Mouse (Mus musculus) kidney, adult 18-20 months (tissue): ENCODE measurements around the gene Kdm2b.
A peak's percentile ranks its signal among the peaks of the same experiment; 100 is the strongest.

Experiments
- DNase-seq: peaks from one replicate; pipeline ENCODE4 v3.0.0; 2021

Gene Kdm2b

DNA sequence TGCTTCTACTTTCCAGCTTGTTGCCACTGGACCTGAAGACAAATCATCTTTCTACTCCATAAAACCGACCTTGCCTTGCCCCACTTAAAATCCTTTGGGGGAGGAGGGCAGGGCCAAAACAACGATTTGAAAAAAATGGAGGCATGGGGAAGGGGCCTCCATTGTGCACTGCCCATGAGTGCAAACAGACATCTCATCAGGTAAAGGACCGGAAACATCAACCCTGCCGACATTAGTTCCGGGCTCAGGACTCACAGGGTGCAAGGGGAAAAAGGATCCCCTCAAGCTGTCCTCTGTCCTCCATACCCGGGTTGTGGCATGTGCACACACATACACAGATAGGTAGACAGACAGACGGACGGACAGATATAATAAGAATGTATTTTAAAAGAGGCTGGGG, 164.5 kb downstream of the Kdm2b start:
- DNase-seq: no peak

- no peak for DNase-seq
Observed at GRCm38 (mm10) chr5:122824450-122824849, 165.2 kb downstream of the Kdm2b start.

DNA sequence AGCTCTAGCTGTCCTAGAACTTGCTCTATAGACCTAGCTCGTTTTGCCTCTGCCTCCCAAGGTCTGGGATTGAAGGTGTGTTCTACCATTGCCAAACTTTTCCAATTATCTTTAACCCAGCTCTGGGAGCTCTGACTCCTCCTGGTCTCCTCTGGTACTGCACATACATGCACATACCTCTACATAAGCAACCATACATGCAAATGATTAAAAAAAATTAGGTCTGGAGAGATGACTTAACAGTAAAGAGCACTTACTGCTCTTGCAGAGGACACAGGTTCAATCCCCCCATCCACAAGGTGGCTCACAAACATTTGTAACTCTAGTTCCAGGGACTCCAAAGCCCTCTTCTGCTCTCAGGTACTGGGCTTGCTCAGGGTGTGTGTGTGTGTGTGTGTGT, 165.6 kb downstream of the Kdm2b start:
- no peak for DNase-seq

- DNase-seq: no peak
Observed at GRCm38 (mm10) chr5:122822441-122822840, 167.2 kb downstream of the Kdm2b start.

DNA sequence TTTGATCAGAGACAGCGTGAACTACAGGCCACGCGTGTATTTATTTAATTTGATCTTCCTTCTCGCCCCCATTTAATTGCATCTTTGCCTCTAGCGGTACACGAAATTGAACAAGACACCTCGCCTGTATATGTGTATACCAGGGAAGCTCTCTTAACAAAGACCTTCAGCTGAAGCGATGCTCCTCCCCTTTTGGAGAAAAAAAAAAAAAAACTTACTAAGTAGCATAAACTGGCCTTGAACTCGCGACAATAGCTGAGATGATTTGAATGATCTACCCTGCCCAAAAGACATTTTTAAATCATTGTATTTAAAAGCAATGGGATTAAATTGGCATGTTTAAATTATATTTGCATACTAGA, 168.1 kb downstream of the Kdm2b start:
- DNase-seq: no peak

- DNase-seq: peak; percentile 92
Observed at GRCm38 (mm10) chr5:122820777-122821523, 168.7 kb downstream of the Kdm2b start, which contains the start of gene Anapc5. TSS of gene Anapc5 (minus strand) at chr5:122821339.
